Mouse (Mus musculus) liver (tissue): ENCODE measurements around the gene Zbtb45.

Experiments used
- DNase-seq: peaks from one replicate; pipeline ENCODE4 v3.0.0-alpha.2; 2020; ENCODE audit warnings: mixed read lengths

Gene Zbtb45

DNA sequence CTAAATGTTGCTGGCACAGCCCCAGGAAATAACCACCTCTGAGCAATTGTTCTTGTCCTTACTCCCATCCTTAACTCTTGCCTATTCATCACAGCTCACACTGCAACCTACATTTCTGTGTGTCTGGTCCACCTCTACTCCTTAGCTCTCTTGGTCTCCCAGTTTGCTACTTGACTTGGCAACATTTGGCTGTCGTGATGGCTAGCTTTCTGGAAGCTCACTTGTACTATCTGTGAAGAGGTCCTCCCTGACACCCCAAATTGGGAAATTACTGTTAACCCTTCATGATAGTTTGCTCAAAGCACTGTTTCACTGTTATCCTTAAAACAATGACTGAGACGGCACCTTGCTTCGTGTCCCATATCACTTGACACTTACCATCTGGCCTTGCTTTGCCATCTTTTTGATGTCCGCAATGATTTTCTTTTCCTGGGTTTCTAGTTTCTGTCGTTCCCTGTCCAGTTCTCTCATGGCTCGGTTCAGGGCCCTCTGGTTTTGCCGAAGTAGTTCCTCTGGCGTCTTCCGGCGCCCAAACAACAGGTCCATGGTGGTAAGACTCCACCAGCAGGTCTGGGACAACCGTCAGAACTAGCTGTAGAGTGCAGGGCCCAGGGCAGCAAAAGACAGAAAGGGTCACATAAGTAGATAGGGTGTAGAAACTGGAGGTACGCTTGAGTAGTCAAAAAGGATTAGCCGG is 23.8 kb upstream of the Zbtb45 start:
- no peak for DNase-seq

- DNase-seq = no peak
Measured at GRCm38 (mm10) chr7:13032541-13032940, 22.7 kb upstream of the Zbtb45 start.

DNA sequence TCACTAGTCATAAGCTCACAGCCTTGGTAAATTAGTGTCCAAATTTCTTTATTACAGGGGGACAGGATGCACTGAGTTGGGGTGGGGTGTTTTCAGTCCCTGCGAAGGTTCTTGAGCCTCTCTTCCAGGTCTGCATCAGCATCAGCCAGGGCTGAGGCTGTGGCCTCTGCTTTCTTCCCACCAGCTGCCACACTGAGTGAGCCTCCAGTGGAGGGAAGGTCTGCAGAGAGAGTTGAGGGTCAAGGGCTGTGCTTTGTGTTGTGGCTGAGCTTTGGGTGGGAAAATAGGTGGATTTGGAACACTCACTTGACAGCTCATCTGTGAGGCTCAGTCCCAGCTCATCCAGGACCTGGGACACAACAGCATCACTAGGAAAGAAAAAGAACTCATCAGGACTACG is 22.1 kb upstream of the Zbtb45 start:
- DNase-seq = no peak

DNA sequence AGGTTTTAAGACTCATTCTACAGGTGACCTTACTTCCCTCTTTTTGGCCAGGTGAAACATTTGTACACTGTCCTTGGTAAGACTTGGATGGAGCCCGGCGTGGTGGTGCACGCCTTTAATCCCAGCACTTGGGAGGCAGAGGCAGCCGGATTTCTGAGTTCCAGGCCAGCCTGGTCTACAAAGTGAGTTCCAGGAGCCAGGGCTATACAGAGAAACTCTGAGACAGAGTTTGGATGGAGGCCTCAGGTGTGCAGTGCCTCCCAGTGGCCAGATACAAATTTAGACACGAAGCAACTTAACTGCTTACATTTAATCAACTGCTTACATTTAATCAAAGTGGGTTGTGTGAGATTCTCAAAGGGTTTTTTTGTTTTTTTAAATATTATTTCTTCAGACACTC is 21.2 kb upstream of the Zbtb45 start:
- DNase-seq = no peak

DNA sequence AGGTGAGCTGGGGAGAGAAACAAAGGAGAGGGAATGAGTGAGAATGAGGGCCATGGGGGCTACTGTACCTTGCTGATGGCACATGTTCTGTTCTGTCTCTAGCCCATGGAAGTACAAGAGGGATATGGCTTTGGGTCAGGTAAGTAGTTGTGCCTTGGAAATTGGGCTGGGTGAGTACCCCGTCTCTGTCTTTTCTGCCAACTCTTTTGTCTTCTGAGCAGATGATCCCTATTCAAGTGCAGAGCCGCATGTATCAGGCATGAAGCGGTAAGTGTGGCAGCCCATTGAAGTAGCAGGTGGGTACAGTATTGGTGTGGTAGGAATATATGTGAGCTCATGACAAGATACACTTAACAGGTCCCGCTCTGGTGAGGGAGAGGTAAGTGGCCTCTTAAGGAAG is 19.2 kb upstream of the Zbtb45 start:
- no peak for DNase-seq

- no peak for DNase-seq
Measured at GRCm38 (mm10) chr7:13025511-13026112, 15.8 kb upstream of the Zbtb45 start.

DNA sequence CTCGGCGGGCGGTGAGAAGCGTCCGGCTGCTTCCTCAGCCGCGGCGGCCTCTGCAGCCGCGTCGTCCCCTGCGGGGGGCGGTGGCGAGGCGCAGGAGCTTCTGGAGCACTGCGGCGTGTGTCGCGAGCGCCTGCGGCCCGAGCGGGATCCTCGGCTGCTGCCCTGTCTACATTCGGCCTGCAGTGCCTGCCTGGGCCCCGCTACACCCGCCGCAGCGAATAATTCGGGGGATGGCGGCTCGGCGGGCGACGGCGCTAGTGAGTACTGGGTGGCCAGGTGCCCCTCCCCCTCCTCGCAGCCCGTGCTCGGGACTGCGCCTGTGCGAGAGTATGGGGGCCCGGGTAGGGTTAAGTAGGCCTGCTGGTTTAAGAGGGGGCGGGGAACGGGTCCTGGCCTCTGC is 15.0 kb upstream of the Zbtb45 start:
- peak; percentile 83 for DNase-seq

DNA sequence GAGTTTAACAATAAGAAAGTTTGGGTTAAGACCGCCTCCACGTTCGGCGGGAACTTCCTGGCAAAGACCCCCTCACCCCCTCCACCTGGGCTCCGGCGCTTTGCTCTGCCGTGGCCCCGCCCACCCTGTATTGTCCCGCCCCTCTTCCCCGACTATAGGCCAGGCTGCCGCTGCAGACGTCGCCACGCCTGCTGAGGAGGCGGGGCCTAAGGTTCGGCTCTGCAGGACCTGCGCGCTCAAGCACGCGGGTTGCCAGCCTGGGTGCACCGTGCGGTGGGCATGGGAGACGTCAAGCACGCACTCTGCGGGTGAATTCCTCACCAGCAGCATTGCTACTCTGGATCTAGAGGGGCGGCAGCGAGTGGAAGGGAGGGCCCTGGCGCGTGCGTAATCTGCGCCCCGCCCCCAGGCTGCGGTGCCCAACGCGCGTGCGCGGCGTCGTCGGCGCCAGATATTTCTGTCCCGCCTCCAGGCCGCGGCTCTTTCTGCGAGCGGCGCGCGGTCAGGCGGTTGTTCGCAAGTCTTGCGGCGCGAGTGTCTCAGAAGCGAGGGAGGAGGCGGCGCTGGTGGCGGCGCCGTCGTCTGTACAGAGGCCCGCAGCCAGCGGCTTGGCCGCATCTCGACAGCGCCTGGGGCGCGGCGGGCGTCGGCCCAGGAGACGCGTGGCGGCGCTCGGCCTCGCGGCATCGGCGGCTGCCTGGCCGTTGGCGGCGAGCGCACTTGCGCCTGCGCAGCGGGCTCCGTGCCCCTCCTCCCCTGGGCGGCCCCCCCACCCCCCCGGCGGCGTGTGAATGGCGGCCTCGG is 14.3 kb upstream of the Zbtb45 start:
- DNase-seq = peak; percentile 96

DNA sequence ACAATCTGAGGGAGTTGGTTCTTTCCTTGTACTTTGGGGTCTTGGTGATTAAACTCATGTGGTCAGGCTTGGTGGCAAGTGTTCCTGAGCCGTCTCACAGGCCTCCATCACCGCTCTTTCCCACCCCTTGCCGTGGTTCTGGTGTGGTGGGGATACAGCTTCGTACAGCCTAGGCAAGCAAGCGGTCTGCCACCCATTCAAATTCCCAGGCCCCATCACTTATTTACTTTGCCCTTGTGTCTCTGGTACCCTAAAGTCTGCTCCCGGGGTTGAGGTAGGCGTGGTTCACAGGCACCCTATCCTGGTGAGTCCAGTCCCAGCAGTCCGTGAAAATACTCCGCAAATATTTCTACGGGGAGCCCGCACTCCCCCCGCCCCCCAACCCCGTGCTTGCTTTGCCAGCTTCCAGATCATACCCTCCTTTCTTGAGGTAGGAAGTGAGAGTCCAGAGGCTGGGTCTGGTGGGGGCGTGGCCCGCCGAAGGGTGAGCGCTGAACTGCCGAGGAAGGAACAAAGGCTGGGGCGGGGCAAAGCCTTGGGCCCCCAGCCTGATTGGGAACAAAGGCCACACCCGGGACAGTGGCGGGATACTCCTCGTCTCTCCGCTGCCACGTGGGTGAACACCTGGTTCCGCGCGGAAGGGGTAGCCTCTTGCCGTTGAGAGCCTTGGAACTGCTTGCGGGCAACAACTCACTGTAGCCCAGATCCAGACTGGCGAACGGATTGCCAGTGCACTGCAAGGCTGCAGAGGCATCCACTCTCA is 13.1 kb upstream of the Zbtb45 start:
- peak; percentile 85 for DNase-seq

- no peak for DNase-seq
Measured at GRCm38 (mm10) chr7:13015217-13015616, 5.4 kb upstream of the Zbtb45 start.

DNA sequence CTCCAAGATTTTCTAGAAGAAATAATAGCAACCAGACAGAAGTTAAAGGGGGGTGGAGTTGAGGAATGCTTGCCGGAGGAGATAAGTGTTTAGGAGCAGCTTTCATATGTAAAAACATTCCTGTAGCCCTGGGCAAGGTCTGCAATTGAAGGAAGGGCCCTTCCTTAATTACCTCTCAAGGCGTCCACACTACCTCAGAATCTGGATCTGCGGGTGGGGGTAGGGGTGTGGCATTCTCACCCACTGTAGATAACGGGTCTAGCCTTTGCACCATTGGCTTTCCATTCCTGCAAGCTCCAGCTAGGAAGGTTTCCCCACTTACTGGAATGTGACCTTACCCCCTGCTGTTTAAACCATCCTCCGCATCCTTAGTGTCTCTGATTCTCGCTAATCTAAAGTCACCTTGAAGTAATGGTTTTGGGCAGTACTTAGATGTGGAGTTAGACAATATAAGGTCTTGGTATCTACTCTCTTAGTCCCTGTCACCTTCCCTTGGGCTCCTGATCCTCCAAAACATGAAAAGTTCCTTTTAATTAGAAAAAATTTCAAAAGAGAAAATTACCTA is 4.5 kb upstream of the Zbtb45 start:
- DNase-seq = no peak

GRCm38 (mm10) chr7:13013671-13014070 is 3.8 kb upstream of the Zbtb45 start:
- no peak for DNase-seq

DNA sequence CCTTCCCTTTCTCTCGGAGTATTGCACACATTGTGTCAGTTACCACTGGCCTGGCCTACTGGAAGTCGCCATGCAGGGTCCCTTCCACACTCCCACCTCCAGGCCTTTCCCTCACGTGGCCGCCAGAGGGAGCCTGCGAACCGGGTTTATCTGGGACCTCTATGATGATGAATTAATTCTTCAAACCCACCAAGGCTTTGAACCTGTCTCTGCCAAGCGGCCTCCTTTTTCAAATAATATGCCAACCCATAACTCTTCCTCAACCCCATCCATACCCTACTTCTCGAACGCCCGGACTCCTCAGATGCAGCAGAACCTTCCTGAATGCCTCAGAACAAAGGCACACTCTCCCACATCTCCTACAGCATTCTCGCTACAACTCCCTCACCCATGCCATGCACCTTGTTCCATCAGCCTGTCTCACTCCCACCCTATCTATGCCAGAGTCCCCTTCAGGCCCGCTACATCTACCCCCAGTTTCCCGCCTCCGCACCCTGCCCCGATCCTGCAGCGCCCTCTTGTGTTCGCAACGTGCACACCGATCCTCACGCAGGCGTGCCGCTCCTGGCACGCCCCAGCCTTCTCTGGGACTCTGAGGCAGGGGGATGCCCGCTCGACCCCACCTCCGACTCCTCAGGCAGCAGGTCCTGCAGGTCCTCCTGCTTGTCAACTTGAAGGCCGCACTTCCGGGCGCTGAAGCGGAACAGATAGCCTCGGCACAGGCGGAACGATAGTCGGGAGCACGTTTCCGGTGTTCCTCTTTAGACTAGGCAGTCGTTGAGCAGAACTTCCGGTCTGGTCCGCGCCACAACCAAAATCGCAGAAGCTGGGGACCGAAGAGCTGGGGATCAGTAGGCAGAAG is 460 bp downstream of the Zbtb45 start:
- DNase-seq = peak; percentile 92

- no peak for DNase-seq
Measured at GRCm38 (mm10) chr7:13007341-13008092, 2.3 kb downstream of the Zbtb45 start.

DNA sequence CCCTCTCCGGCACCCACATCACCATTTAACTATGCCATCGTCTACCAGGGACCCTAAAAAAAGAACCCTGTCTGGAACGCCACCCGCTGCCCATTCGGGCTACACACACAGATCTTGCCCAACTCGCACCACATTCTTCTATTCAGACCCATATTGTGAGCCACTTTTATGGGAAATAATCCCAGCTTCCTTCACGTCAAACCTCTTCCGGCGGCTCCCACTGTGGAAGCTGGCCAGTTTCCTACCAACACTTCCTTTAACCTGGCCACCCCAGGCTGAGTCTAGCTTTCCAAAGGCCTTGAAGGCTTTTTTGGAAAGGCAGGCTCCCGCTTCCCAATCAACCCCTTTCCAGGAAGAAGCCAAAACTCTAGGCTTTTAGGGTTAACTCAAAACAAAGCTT is 3.3 kb downstream of the Zbtb45 start:
- no peak for DNase-seq

DNA sequence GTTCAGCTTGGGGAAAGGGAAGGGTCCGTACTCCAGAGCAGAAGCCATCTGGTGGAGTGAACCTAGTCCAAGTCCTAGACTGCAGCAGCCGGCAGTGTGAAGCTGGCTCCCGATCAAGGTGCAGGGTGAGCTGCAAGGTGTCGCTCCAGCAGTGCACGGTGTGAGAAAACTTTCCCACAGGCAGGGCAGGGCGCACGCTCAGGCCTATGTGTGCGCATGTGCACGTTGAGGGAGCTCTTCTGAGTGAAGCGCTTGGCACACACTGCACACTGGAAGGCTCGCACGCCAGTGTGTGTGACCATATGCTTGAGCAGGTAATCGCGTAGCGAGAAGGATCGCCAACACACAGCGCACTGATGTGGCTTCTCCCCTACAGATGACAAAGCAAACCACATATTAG is 3.8 kb downstream of the Zbtb45 start:
- DNase-seq = no peak

DNA sequence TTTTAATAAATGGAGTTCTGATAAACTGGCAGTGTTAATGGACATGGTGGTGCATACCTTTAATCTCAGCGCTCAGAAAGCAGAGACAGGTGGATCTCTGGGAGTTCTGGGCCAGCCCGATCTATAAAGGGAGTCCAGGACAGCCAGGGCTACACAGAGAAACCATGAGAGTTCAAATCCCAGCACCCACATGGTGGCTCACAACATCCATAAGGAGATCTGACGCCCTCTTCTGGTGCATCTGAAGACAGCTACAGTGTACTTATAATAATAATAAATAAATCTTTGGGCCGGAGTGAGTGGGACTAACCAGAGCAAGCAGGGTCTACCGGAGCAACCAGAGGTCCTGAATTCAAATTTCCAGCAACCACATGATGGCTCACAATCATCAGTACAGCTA is 6.5 kb downstream of the Zbtb45 start:
- DNase-seq = no peak

DNA sequence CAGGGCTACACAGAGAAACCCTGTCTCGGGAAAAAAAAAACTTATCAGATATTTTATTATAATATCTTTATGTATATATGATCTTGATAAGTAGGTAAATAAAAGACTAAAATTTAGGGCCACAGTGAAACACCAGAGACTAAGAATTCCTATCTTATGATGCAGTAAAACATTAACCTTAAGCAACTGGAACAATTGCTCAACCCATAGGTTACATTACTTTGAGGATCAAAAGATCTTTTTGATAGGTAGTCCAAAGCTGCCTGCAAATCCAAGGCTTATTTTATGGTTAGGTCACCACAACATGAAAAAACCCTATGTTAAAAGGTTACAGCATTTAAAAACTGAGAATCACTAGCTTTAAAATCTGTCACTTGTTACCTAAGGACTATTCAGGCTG is 8.2 kb downstream of the Zbtb45 start:
- DNase-seq = no peak

DNA sequence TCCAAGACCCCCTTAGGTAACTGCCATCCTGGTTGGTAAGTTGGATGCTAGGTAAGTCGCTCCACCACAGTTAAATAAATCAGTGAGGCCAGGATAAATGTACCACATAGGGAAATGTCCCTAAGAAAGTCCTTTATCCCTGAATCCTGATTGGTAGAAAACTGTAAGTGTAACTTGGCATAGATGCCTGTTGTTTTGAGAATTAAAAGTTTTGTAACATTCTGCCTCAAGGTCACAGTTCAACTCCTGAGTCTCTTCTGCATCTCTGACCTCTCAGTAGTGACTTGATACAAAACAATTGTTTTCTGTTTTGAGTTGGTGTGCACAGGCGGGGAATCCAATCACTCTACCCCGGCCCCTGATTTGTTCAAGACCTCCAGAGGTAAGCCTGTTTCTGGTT is 11.0 kb downstream of the Zbtb45 start, which contains the start of gene Trim28:
Gene Trim28 (plus strand): TSS at position 264 of the 400 bp plus-strand sequence.
- DNase-seq = no peak

DNA sequence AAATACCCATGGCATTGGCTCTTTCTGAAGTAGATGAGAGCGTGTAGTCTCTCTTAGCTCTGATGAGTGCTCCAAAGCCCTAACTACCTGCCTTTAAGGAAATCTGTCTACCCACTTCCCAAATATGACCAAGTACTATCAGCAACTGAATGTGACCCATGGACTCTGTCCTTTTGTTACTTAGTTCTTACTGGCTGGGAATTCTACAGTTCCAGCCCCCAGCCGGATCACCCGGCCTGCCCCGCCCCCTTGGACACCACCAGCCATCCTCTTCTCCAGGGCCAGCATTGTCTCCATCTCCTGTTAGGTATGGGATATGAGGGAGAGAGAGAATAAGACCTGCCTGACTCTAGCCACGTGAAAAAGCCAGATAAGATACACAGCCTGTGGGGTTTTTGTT is 11.8 kb downstream of the Zbtb45 start, which contains the start of gene Slc27a5:
Gene Slc27a5 (minus strand): TSS at position 140 of the 400 bp plus-strand sequence.
- DNase-seq = no peak

DNA sequence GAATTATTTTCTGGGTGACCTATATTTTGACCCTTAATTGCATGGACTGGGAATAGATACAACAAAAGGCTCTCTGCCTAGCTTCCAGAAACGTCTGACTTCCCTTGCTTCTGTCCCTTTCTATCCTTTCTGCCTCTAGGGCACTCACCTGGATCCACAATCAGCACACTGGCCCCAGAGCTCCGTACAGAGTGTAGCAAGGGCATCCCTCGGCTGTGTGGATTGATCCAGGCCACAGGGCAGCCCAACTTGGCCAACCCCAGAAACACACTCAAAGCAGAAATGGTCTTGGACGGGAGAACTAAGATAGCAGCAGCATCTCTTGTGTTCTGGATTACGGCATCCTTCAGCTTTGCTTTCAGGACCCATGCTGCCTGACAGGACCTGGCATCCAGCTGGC is 12.6 kb downstream of the Zbtb45 start:
- no peak for DNase-seq
